Mouse (Mus musculus) heart, embryonic 14.5 days (tissue): ENCODE measurements around the gene 0610037L13Rik. TPM values are rescaled to one million over a fixed set of nuclear protein-coding genes. Genes with fewer than 3 reads are reported as not detected.

ENCODE experiments used
- ATAC-seq: fragments of 200-750 bp; cut with Nextera tagmentation; 2 replicates; pipeline ENCODE4 v1.8.0; 2017; ENCODE audit warnings: low read depth, moderate TSS enrichment; ENCODE audit not compliant: insufficient number of reproducible peaks, insufficient read depth, low FRiP score
- H3K27ac ChIP-seq, 2 experiments: fragments of 200-500 bp in 1 of 2; fragments of 300-500 bp in 1 of 2; sonication (generic) in 1 of 2; replicated peaks in 1 of 2; 2 replicates each; pipeline ENCODE4 v1.5.1; 2012 to 2014; ENCODE audit warnings: low read depth in 2 of 2, low read length in 2 of 2, control low read depth in 1 of 2, mild to moderate bottlenecking in 1 of 2, mixed read lengths in 1 of 2; ENCODE audit not compliant: control insufficient read depth in 1 of 2, insufficient read depth in 1 of 2
- H3K27me3 ChIP-seq: fragments of 300-500 bp; sonication (generic); 2 replicates; pipeline ENCODE4 v1.6.1; 2014; ENCODE audit warnings: mild to moderate bottlenecking, low read length, control low read depth; ENCODE audit not compliant: control insufficient read depth, insufficient read depth
- H3K36me3 ChIP-seq: fragments of 300-500 bp; sonication (generic); 2 replicates; pipeline ENCODE4 v1.6.1; 2014; ENCODE audit warnings: mild to moderate bottlenecking, control low read depth, low read length, mixed read lengths; ENCODE audit not compliant: control insufficient read depth, insufficient read depth
- H3K4me1 ChIP-seq, 2 experiments: fragments of 200-500 bp in 1 of 2; fragments of 300-500 bp in 1 of 2; sonication (generic) in 1 of 2; 2 replicates each; pipeline ENCODE4 v1.6.1; 2012 to 2014; ENCODE audit warnings: low read length in 2 of 2, control low read depth in 1 of 2, mixed read lengths in 1 of 2; ENCODE audit not compliant: control insufficient read depth in 2 of 2, insufficient read depth in 2 of 2
- H3K4me2 ChIP-seq: fragments of 300-500 bp; sonication (generic); 2 replicates; pipeline ENCODE4 v1.6.1; 2014; ENCODE audit warnings: mild to moderate bottlenecking, low read length
- H3K4me3 ChIP-seq, 2 experiments: fragments of 200-500 bp in 1 of 2; fragments of 300-500 bp in 1 of 2; sonication (generic) in 1 of 2; 2 replicates each; pipeline ENCODE4 v1.5.1; 2012 to 2014; ENCODE audit warnings: low read length in 2 of 2, mild to moderate bottlenecking in 2 of 2, control low read depth in 1 of 2, low read depth in 1 of 2, moderate library complexity in 1 of 2; ENCODE audit not compliant: control insufficient read depth in 1 of 2, insufficient read depth in 1 of 2
- H3K9ac ChIP-seq: fragments of 300-500 bp; sonication (generic); 2 replicates; pipeline ENCODE4 v1.6.1; 2014; ENCODE audit warnings: mild to moderate bottlenecking, low read length
- H3K9me3 ChIP-seq: fragments of 300-500 bp; sonication (generic); 2 replicates; pipeline ENCODE4 v1.6.1; 2016; ENCODE audit warnings: low read length, control low read depth; ENCODE audit not compliant: control insufficient read depth
- WGBS: fragments of 180-500 bp; shearing (Covaris S2); extraction: QIAGEN DNeasy Blood & Tissue Kit; methylation state at CpG from one replicate; pipeline ENCODE4 v1.1.7; 2014; 5-methylcytosine and 5-hydroxymethylcytosine counted together
- polyA plus RNA-seq: library from polyadenylated mRNA; unstranded; fragments of >200 nt; fragmentation: Nextera tagmentation; extraction: Ambion mirVana; gene quantifications from 2 replicates; pipeline ENCODE4 v1.2.1, GENCODE M21; 2014

0610037L13Rik gene
- polyA plus RNA-seq, 1 experiment from 2014 or later = 110 TPM

DNA sequence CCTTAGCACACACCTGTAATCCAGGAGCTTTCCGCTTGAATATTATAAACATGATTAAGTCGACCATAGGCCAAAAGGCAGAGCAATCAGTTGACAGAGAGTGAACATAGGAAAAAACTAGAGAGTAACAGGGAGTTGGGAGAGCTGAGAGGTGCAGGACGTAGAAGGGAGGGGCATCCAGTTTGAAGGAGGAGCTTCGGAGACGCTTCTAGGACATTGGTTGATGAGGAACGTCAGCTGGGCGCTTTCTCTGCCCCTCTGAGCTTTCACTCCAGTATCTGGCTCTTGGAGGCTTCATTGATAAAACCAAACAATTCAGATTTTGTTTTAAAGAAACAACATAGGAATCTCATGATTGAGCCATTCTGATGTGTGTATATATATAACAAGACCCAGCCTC is 3.2 kb upstream of the 0610037L13Rik start:
- no peaks in the 10 kb centered on the region for H3K27me3 ChIP-seq
- no peak overlapping the region for H3K4me3 ChIP-seq
- peaks cover 66% of the 10 kb centered on the region for H3K36me3 ChIP-seq
- no peaks in the 10 kb centered on the region for H3K9me3 ChIP-seq
- no peak overlapping the region for H3K27ac ChIP-seq
- H3K9ac ChIP-seq = no peak overlapping the region
- ATAC-seq = no peak
- 86% methylated on average over 7 of the region's 7 CpGs for WGBS
- H3K4me2 ChIP-seq = no peak overlapping the region
- H3K4me1 ChIP-seq = peaks cover 0 to 12% of the 10 kb centered on the region in 2 experiments; a peak in 1 of 4 replicates

DNA sequence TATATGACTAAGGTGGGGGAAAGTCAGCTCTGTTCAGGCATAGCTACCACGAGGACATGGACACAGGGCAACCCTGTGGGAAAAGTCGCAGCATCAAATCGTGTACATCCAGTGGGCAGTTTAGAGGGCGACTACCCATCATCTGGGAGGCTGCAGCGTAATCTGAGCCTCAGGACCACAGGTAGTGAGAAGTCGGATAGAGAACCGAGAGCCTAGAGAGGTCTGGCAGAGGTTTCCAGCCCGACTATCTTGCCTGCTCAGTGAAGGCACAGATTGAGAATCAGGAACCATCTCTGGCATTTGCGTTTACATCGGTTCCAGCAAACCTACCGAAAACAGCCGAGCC is 255 bp upstream of the 0610037L13Rik start:
- peak overlapping the region; percentile 64 to 77 for H3K4me3 ChIP-seq
- peaks cover 63% of the 10 kb centered on the region for H3K36me3 ChIP-seq
- WGBS = 1% methylated on average over 12 of the region's 12 CpGs
- H3K9me3 ChIP-seq = no peaks in the 10 kb centered on the region
- peaks cover 0 to 12% of the 10 kb centered on the region in 2 experiments; a peak in 1 of 4 replicates for H3K4me1 ChIP-seq
- peak overlapping the region in 1 of 2 experiments; percentile 86; a peak in 2 of 4 replicates for H3K27ac ChIP-seq
- peak overlapping the region; percentile 90 for H3K4me2 ChIP-seq
- H3K9ac ChIP-seq = peak overlapping the region; percentile 81
- H3K27me3 ChIP-seq = no peaks in the 10 kb centered on the region
- ATAC-seq = 0 out of 2 replicates have a peak, but pooled peaks have one; percentile 4

- ATAC-seq = no peak
- Histone ChIP-seq H3K9ac (no peak overlapping the region), H3K4me2 (no peak overlapping the region), H3K4me1 (peaks cover 0 to 12% of the 10 kb centered on the region in 2 experiments; a peak in 1 of 4 replicates), H3K27ac (no peak overlapping the region), H3K9me3 (no peaks in the 10 kb centered on the region), H3K27me3 (no peaks in the 10 kb centered on the region), H3K4me3 (no peak overlapping the region), H3K36me3 (peaks cover 63% of the 10 kb centered on the region)
- WGBS = 79% methylated on average over 2 of the region's 2 CpGs
Measured at GRCm38 (mm10) chr4:107892663-107893062, 3.0 kb downstream of the 0610037L13Rik start.

DNA sequence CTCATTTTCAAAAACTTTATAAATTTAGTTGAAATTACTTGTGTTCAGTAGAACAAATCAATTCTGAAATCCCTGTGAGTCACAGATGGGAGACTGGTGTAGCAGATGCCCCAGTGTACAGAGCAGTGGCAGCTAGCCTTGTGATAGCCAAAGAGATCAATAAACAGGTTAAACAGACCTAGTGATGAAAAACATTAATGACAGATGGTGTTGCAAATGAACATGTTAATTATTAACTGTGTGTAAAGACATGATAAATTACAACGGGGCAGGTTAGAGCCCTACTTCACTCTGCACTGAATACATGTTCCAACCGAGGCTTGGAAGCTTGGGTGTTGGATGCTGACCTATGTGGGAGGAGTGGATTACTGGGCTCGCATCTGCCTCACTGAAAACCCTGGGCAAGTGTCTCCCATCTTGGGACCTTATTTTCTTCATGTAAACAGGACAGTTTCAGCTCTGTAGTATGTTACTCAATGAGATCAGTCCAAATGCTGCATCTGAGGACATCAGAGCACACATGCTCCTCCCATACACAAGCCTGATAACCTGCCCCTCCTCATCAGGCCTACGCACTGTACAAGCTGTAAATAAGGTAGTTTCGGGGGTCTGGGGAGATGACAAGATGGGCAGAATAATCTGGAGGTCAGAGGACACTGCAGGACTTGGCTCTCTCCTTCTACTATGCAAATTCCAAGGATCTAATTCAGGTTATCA is 9.8 kb downstream of the 0610037L13Rik start:
- Histone ChIP-seq H3K4me2 (no peak overlapping the region), H3K9ac (no peak overlapping the region), H3K4me3 (no peak overlapping the region), H3K27ac (no peak overlapping the region), H3K27me3 (no peaks in the 10 kb centered on the region), H3K36me3 (peaks cover 70% of the 10 kb centered on the region), H3K9me3 (no peaks in the 10 kb centered on the region), H3K4me1 (no peaks in the 10 kb centered on the region)
- 80% methylated on average over 5 of the region's 5 CpGs for WGBS
- ATAC-seq = no peak

DNA sequence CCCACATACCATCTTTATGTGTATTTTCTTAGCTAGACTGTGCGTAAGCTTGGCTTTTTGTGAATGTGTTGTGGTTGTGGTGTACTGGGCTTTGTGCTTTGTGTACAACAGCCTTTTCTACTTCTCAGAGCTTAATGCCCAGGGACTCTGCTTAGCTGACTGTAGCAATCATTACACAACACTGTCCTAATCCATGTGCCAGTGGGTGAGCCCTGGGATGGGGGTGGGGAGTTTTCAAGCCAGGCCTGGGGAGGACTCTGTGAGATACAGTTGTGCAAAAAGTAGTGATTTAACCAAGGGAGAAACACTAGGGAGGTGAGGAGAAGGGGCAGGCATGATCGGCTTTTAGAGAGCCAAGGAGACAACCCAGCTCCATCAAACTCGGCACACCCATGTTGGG is 10.6 kb downstream of the 0610037L13Rik start:
- Histone ChIP-seq H3K27me3 (no peaks in the 10 kb centered on the region), H3K36me3 (peaks cover 65% of the 10 kb centered on the region), H3K9me3 (no peaks in the 10 kb centered on the region), H3K4me2 (no peak overlapping the region), H3K4me3 (no peak overlapping the region), H3K27ac (no peak overlapping the region), H3K4me1 (no peaks in the 10 kb centered on the region), H3K9ac (no peak overlapping the region)
- WGBS = 85% methylated on average over 3 of the region's 3 CpGs
- no peak for ATAC-seq

DNA sequence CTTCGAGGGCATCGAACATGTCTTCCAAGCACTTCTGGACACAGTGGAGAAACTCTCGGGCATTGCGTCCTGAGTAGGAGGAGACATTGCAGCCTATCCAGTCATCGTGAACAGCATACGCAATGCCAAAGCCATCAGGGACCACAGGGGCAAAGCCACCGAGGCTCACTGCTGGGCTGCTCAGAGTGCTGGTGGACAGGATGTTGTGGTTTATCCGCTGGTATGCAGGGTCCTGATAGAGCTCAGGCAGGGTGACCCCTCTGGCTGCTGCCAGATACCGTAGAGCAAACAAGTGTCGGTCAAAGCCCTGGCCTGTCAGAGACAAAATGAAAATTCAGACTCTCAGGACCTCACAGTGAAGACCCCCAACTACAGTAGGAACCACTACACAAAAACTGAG is 14.6 kb downstream of the 0610037L13Rik start:
- Histone ChIP-seq H3K36me3 (peaks cover 46% of the 10 kb centered on the region), H3K4me2 (no peak overlapping the region), H3K27ac (no peak overlapping the region), H3K4me1 (no peaks in the 10 kb centered on the region), H3K9me3 (no peaks in the 10 kb centered on the region), H3K27me3 (no peaks in the 10 kb centered on the region), H3K9ac (no peak overlapping the region), H3K4me3 (no peak overlapping the region)
- WGBS = 77% methylated on average over 10 of the region's 10 CpGs
- ATAC-seq = no peak

- Histone ChIP-seq H3K4me2 (no peak overlapping the region), H3K27ac (no peak overlapping the region), H3K27me3 (no peaks in the 10 kb centered on the region), H3K9me3 (no peaks in the 10 kb centered on the region), H3K9ac (no peak overlapping the region), H3K4me1 (no peaks in the 10 kb centered on the region), H3K36me3 (peaks cover 55% of the 10 kb centered on the region), H3K4me3 (no peak overlapping the region)
- WGBS = 79% methylated on average over 9 of the region's 9 CpGs
- no peak for ATAC-seq
Measured at GRCm38 (mm10) chr4:107906561-107906960, 16.9 kb downstream of the 0610037L13Rik start.

- WGBS = 91% methylated on average over 4 of the region's 4 CpGs
- Histone ChIP-seq H3K27ac (no peak overlapping the region), H3K9me3 (no peaks in the 10 kb centered on the region), H3K4me2 (no peak overlapping the region), H3K4me1 (no peaks in the 10 kb centered on the region), H3K36me3 (peaks cover 67% of the 10 kb centered on the region), H3K4me3 (no peak overlapping the region), H3K27me3 (no peaks in the 10 kb centered on the region), H3K9ac (no peak overlapping the region)
- ATAC-seq = no peak
Measured at GRCm38 (mm10) chr4:107910020-107910419, 20.4 kb downstream of the 0610037L13Rik start.
